Mouse (Mus musculus): ENCODE measurements around the gene Nrxn3. TPM values are rescaled to one million over a fixed set of nuclear protein-coding genes. Genes with fewer than 3 reads are reported as not detected.

The Nrxn3 gene
- polyA plus RNA-seq, 1 experiment = 5.4 TPM

- Histone ChIP-seq H3K4me1 (ENCODE audit: control insufficient read depth, insufficient read depth, low read length) (no peaks in the 10 kb centered on the region), H3K4me3 (ENCODE audit: control insufficient read depth, low read depth, low read length) (no peak overlapping the region), H3K27ac (ENCODE audit: control insufficient read depth, insufficient read depth, low read depth, low read length) (no peak overlapping the region), H3K36me3 (ENCODE audit: control insufficient read depth, insufficient read depth, low read length) (no peaks in the 10 kb centered on the region), H3K27me3 (ENCODE audit: control insufficient read depth, insufficient read depth, low read length) (no peaks in the 10 kb centered on the region)
- TF ChIP-seq POLR2A (IDR thresholded peaks at IDR 0.05; ENCODE audit: control insufficient read depth, low read depth, low read length) = no peak
- no peak for TF ChIP-seq CTCF (IDR thresholded peaks at IDR 0.05; ENCODE audit: control insufficient read depth, insufficient read depth, insufficient replicate concordance, low read depth, low read length)
These were observed 1254.8 kb downstream of the Nrxn3 start for GRCm38 (mm10) chr12:89977479-89977878.

GRCm38 (mm10) chr12:89979190-89979589, 1256.5 kb downstream of the Nrxn3 start:
- no peaks in the 10 kb centered on the region for H3K36me3 ChIP-seq (ENCODE audit: control insufficient read depth, insufficient read depth, low read length)
- no peak overlapping the region for H3K4me3 ChIP-seq (ENCODE audit: control insufficient read depth, low read depth, low read length)
- H3K4me1 ChIP-seq (ENCODE audit: control insufficient read depth, insufficient read depth, low read length) = no peaks in the 10 kb centered on the region
- TF ChIP-seq CTCF (IDR thresholded peaks at IDR 0.05; ENCODE audit: control insufficient read depth, insufficient read depth, insufficient replicate concordance, low read depth, low read length) (no peak), POLR2A (IDR thresholded peaks at IDR 0.05; ENCODE audit: control insufficient read depth, low read depth, low read length) (no peak)
- H3K27ac ChIP-seq (ENCODE audit: control insufficient read depth, insufficient read depth, low read depth, low read length) = no peak overlapping the region
- no peaks in the 10 kb centered on the region for H3K27me3 ChIP-seq (ENCODE audit: control insufficient read depth, insufficient read depth, low read length)

- Histone ChIP-seq H3K4me3 (ENCODE audit: control insufficient read depth, low read depth, low read length) (no peak overlapping the region), H3K36me3 (ENCODE audit: control insufficient read depth, insufficient read depth, low read length) (no peaks in the 10 kb centered on the region), H3K27me3 (ENCODE audit: control insufficient read depth, insufficient read depth, low read length) (no peaks in the 10 kb centered on the region), H3K27ac (ENCODE audit: control insufficient read depth, insufficient read depth, low read depth, low read length) (no peak overlapping the region), H3K4me1 (ENCODE audit: control insufficient read depth, insufficient read depth, low read length) (no peaks in the 10 kb centered on the region)
- TF ChIP-seq CTCF (IDR thresholded peaks at IDR 0.05; ENCODE audit: control insufficient read depth, insufficient read depth, insufficient replicate concordance, low read depth, low read length) (no peak), POLR2A (IDR thresholded peaks at IDR 0.05; ENCODE audit: control insufficient read depth, low read depth, low read length) (no peak)
These were observed 1259.8 kb downstream of the Nrxn3 start for GRCm38 (mm10) chr12:89982445-89982844.

- Histone ChIP-seq H3K4me3 (ENCODE audit: control insufficient read depth, low read depth, low read length) (no peak overlapping the region), H3K36me3 (ENCODE audit: control insufficient read depth, insufficient read depth, low read length) (no peaks in the 10 kb centered on the region), H3K27me3 (ENCODE audit: control insufficient read depth, insufficient read depth, low read length) (no peaks in the 10 kb centered on the region), H3K4me1 (ENCODE audit: control insufficient read depth, insufficient read depth, low read length) (no peaks in the 10 kb centered on the region), H3K27ac (ENCODE audit: control insufficient read depth, insufficient read depth, low read depth, low read length) (no peak overlapping the region)
- no peak for TF ChIP-seq CTCF (IDR thresholded peaks at IDR 0.05; ENCODE audit: control insufficient read depth, insufficient read depth, insufficient replicate concordance, low read depth, low read length)
- no peak for TF ChIP-seq POLR2A (IDR thresholded peaks at IDR 0.05; ENCODE audit: control insufficient read depth, low read depth, low read length)
These were observed 1260.7 kb downstream of the Nrxn3 start for GRCm38 (mm10) chr12:89983399-89983798.

GRCm38 (mm10) chr12:89986219-89986618, 1263.5 kb downstream of the Nrxn3 start:
- Histone ChIP-seq H3K27me3 (ENCODE audit: control insufficient read depth, insufficient read depth, low read length) (no peaks in the 10 kb centered on the region), H3K27ac (ENCODE audit: control insufficient read depth, insufficient read depth, low read depth, low read length) (no peak overlapping the region), H3K4me1 (ENCODE audit: control insufficient read depth, insufficient read depth, low read length) (no peaks in the 10 kb centered on the region), H3K4me3 (ENCODE audit: control insufficient read depth, low read depth, low read length) (no peak overlapping the region), H3K36me3 (ENCODE audit: control insufficient read depth, insufficient read depth, low read length) (no peaks in the 10 kb centered on the region)
- TF ChIP-seq POLR2A (IDR thresholded peaks at IDR 0.05; ENCODE audit: control insufficient read depth, low read depth, low read length) (no peak), CTCF (IDR thresholded peaks at IDR 0.05; ENCODE audit: control insufficient read depth, insufficient read depth, insufficient replicate concordance, low read depth, low read length) (no peak)

- no peak overlapping the region; the same call in 1 of the 2 replicates for H3K4me3 ChIP-seq (ENCODE audit: control insufficient read depth, low read depth, low read length)
- H3K27me3 ChIP-seq (ENCODE audit: control insufficient read depth, insufficient read depth, low read length) = no peaks in the 10 kb centered on the region
- TF ChIP-seq POLR2A (IDR thresholded peaks at IDR 0.05; ENCODE audit: control insufficient read depth, low read depth, low read length) (no peak), CTCF (IDR thresholded peaks at IDR 0.05; ENCODE audit: control insufficient read depth, insufficient read depth, insufficient replicate concordance, low read depth, low read length) (no peak)
These were observed 1270.6 kb downstream of the Nrxn3 start for GRCm38 (mm10) chr12:89993273-89993672.

GRCm38 (mm10) chr12:89995392-89995791, 1272.7 kb downstream of the Nrxn3 start:
- H3K4me3 ChIP-seq (ENCODE audit: control insufficient read depth, low read depth, low read length) = no peak overlapping the region
- no peaks in the 10 kb centered on the region for H3K27me3 ChIP-seq (ENCODE audit: control insufficient read depth, insufficient read depth, low read length)
- no peaks in the 10 kb centered on the region for H3K4me1 ChIP-seq (ENCODE audit: control insufficient read depth, insufficient read depth, low read length)
- no peak for TF ChIP-seq POLR2A (IDR thresholded peaks at IDR 0.05; ENCODE audit: control insufficient read depth, low read depth, low read length)
- TF ChIP-seq CTCF (IDR thresholded peaks at IDR 0.05; ENCODE audit: control insufficient read depth, insufficient read depth, insufficient replicate concordance, low read depth, low read length) = no peak
- H3K27ac ChIP-seq (ENCODE audit: control insufficient read depth, insufficient read depth, low read depth, low read length) = no peak overlapping the region
- H3K36me3 ChIP-seq (ENCODE audit: control insufficient read depth, insufficient read depth, low read length) = no peaks in the 10 kb centered on the region

More at GRCm38 (mm10) chr12:89993273-89993672, 1270.6 kb downstream of the Nrxn3 start:
- Histone ChIP-seq H3K36me3 (ENCODE audit: control insufficient read depth, insufficient read depth, low read length) (no peaks in the 10 kb centered on the region), H3K27ac (ENCODE audit: control insufficient read depth, insufficient read depth, low read depth, low read length) (no peak overlapping the region), H3K4me1 (ENCODE audit: control insufficient read depth, insufficient read depth, low read length) (no peaks in the 10 kb centered on the region)

DNA sequence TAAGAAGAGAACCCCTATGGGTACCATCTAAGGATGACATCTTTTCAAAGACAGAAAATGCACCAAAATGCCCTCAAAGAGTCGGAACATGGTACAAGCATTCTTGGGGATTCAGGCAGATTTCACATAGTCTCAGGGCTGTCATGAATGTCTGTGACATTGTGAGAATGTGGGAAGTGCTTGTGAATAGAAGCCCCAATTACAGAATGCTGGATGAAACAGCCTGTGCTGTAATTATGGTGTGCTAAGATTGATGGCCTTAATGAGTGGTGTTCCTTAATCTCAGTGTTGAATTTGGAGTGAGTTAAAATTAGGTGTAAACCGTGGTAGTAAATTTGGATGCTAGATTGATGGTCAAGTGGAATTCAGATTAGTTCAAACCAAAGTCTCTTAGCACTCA, 1287.6 kb downstream of the Nrxn3 start:
- no peaks in the 10 kb centered on the region for H3K36me3 ChIP-seq (ENCODE audit: control insufficient read depth, insufficient read depth, low read length)
- no peak overlapping the region for H3K27ac ChIP-seq (ENCODE audit: control insufficient read depth, insufficient read depth, low read depth, low read length)
- H3K4me1 ChIP-seq (ENCODE audit: control insufficient read depth, insufficient read depth, low read length) = no peaks in the 10 kb centered on the region
- no peak overlapping the region for H3K4me3 ChIP-seq (ENCODE audit: control insufficient read depth, low read depth, low read length)
- TF ChIP-seq CTCF (IDR thresholded peaks at IDR 0.05; ENCODE audit: control insufficient read depth, insufficient read depth, insufficient replicate concordance, low read depth, low read length) (no peak), POLR2A (IDR thresholded peaks at IDR 0.05; ENCODE audit: control insufficient read depth, low read depth, low read length) (no peak)
- H3K27me3 ChIP-seq (ENCODE audit: control insufficient read depth, insufficient read depth, low read length) = no peaks in the 10 kb centered on the region
